Mouse (Mus musculus): ENCODE results near the gene Gm17545. TPM values are rescaled to one million over a fixed set of nuclear protein-coding genes. Genes with fewer than 3 reads are reported as not detected.

Gene Gm17545
- total RNA-seq, 4 experiments from 2014 or later = not detected

- DNase-seq (ENCODE audit: low spot score in 2 of 2) = no peak
These were observed 10.9 kb upstream of the Gm17545 start for GRCm38 (mm10) chr9:22443157-22443556.

GRCm38 (mm10) chr9:22445123-22445522, 9.0 kb upstream of the Gm17545 start:
- DNase-seq (ENCODE audit: low spot score in 2 of 2) = no peak

- no peak for DNase-seq (ENCODE audit: low spot score in 2 of 2)
These were observed 6.9 kb upstream of the Gm17545 start for GRCm38 (mm10) chr9:22447213-22447612.

GRCm38 (mm10) chr9:22448420-22448819, 5.7 kb upstream of the Gm17545 start:
- DNase-seq (ENCODE audit: low spot score in 2 of 2) = no peak

GRCm38 (mm10) chr9:22449209-22449608, 4.9 kb upstream of the Gm17545 start:
- no peak for DNase-seq (ENCODE audit: low spot score in 2 of 2)

GRCm38 (mm10) chr9:22452697-22453096, 1.4 kb upstream of the Gm17545 start:
- no peak for DNase-seq (ENCODE audit: low spot score in 2 of 2)

GRCm38 (mm10) chr9:22453501-22453924, 577 bp upstream of the Gm17545 start:
- no peak for DNase-seq (ENCODE audit: low spot score in 2 of 2)

- DNase-seq (ENCODE audit: low spot score in 2 of 2) = no peak
These were observed 951 bp downstream of the Gm17545 start for GRCm38 (mm10) chr9:22455041-22455440.

GRCm38 (mm10) chr9:22457142-22457835, 3.2 kb downstream of the Gm17545 start:
- no peak for DNase-seq (ENCODE audit: low spot score in 2 of 2)

- DNase-seq (ENCODE audit: low spot score in 2 of 2) = peak; percentile 61
These were observed 7.9 kb downstream of the Gm17545 start for GRCm38 (mm10) chr9:22461946-22462345.

GRCm38 (mm10) chr9:22466212-22466611, 12.1 kb downstream of the Gm17545 start:
- no peak for DNase-seq (ENCODE audit: low spot score in 2 of 2)

GRCm38 (mm10) chr9:22467371-22468169, 13.5 kb downstream of the Gm17545 start:
- no peak for DNase-seq (ENCODE audit: low spot score in 2 of 2)

- no peak for DNase-seq (ENCODE audit: low spot score in 2 of 2)
These were observed 14.2 kb downstream of the Gm17545 start for GRCm38 (mm10) chr9:22468170-22468898.

GRCm38 (mm10) chr9:22468899-22469259, 14.8 kb downstream of the Gm17545 start:
- no peak for DNase-seq (ENCODE audit: low spot score in 2 of 2)

GRCm38 (mm10) chr9:22469643-22470042, 15.6 kb downstream of the Gm17545 start, which contains the start of gene Rp9:
TSS of gene Rp9 (minus strand) at chr9:22469743.
- DNase-seq (ENCODE audit: low spot score in 2 of 2) = no peak

- DNase-seq (ENCODE audit: low spot score in 2 of 2) = peak; percentile 94 to 96
These were observed 21.4 kb downstream of the Gm17545 start, which contains the start of gene Bbs9 for GRCm38 (mm10) chr9:22475424-22475868. TSS of gene Bbs9 (plus strand) at chr9:22475715.

GRCm38 (mm10) chr9:22476265-22476664, 22.2 kb downstream of the Gm17545 start:
- DNase-seq (ENCODE audit: low spot score in 2 of 2) = no peak

GRCm38 (mm10) chr9:22478946-22479345, 24.9 kb downstream of the Gm17545 start:
- DNase-seq (ENCODE audit: low spot score in 2 of 2) = no peak

GRCm38 (mm10) chr9:22483866-22484561, 29.9 kb downstream of the Gm17545 start:
- DNase-seq (ENCODE audit: low spot score in 2 of 2) = no peak

- DNase-seq (ENCODE audit: low spot score in 2 of 2) = no peak
These were observed 30.6 kb downstream of the Gm17545 start for GRCm38 (mm10) chr9:22484562-22485308.

Measured in layer of hippocampus, adult 8-10 months (tissue).